Mouse (Mus musculus) layer of hippocampus, adult 9-10 months (tissue): ENCODE data around the gene Gpr139.
A peak's percentile ranks its signal among the peaks of the same experiment; 100 is the strongest.

ENCODE experiments used
- DNase-seq: peaks from one replicate; pipeline ENCODE4 v3.0.0; 2022; ENCODE audit warnings: low spot score

Gpr139 gene

DNA sequence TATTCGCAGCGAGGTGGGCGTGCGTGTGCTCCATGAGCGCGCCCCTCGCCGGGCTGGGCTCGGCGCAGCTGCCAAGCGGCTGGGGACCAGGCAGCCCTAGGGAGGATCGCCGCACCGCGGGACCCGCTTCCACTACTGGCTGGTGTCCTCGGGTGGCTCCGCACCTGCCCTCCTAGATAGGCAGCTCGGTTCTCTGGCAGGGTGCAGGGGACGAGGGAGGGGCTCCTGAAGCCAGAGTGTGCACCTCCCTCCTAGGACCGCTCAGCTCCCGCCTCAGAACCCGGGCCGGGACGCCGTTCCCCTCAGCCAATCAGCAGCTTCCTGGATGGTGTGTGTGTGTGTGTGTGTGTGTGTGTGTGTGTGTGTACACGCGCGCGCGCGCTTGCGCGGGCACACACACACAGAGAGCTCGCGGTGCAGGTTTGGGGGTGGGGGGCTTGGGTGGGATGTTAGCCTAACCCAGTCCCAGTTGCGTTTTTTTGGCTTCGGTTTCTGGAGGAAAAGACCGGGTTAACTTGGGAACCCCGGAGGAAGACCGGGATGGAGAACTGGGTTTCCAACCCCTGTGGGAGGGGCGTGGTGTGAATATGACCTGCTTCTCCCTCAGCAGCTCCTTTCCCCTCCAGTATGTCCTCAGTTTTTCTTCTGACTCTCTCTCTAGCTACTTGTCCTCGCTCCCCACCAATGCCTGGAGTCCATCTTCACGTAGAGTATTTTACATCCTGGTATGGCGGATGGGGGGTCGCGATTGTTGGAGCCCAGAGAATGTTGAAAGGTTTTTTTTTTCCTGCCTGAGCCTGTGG, at the start of gene Gpr139:
Gene Gpr139, minus strand, starts transcription at position 263 of the 803 bp plus-strand sequence.
- DNase-seq, result no peak

DNA sequence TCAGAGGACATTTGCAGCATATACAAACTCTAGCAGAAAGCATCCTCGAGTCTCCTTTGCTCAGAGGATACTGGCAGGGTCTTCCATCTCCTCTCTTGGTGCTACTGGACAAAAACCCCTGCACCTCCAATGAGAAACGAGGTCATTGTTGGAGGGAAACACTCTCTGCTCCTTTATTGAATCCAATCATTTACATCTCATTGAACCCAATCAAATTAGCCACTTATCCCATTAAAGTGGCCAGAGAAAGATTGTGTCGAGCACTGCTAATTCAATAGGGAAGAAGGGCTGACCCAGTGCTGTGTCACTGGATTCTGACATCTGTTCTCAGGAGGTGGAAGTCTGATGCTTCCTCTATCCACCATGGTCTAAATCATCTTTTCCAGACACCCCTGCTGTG, 46.6 kb upstream of the Gpr139 start:
- no peak for DNase-seq

DNA sequence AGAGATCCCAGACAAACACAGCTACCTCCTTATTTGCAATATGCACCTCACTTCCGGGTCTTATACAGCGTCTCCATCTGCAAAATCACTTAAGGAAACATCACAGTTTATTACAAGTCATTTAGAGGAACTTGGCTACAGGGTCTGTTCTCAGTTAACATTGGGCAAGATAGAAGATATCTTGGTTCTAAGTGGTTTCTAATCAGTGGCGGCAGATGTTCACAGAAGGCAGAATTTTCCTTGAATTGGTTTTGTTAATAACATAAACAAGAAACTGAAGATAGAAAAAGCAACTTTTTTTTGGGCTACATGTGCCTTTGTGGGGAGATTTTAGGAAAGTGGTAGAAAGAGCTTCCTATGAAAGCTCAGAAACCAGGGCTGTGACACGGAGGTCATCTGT, 38.3 kb upstream of the Gpr139 start:
- DNase-seq, result no peak

DNA sequence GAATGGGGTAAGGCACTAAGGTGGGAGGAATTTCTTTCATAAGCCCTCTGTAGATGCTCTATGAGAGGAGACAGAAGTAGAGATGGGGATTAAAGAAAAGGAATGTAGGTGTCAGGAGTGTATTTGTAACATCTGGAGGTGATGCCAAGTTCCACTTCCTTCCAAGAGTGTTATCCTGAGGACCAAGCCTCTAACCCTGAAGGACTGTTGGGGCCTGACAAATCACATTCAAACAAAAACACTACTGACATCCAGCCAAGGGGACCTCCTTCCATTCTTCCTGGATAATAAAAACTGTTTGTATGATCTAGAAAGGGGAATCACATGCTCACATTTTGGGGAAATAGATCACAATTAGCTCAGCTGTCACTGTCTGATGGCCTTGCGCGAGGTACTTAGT, 34.7 kb upstream of the Gpr139 start:
- no peak for DNase-seq

DNA sequence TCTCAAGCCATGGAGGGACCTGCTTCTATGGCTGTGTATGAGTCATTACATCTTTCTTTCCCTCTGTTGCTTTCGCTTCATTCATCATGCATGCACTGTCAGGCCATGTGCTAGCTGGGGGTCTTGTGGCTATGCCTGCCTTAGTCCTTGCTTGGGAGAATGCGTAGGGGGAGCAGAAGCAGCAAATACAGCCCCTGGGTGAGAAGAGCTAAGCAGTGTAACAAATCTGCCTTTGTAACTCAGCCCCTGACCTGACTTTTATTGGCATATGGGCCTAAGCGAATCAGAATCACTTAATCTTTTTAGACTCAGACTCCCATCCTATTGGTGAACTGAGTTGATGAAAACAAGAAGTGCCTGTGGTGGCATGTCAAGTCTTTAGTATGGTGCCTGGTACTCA, 22.8 kb upstream of the Gpr139 start:
- no peak for DNase-seq

DNA sequence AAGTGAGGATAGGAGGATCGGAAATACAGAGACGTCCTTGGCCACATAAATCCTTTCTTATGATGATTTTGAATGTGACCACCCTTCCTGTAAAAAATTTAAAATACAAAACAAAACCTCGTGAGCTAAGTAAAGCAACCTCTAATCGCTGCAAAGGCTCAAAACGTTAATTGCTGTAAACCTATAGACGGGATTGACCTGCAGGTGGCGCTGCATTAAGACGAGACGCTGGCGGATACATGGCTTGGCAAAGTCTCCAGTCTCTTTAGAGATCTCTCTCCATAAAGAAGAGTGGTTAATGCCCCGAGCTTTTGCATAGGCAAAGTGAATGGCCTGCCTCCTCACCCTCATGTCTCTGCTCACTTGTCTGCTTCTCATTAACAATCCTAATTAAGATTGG, 2.0 kb upstream of the Gpr139 start:
- peak; percentile 10 for DNase-seq

DNA sequence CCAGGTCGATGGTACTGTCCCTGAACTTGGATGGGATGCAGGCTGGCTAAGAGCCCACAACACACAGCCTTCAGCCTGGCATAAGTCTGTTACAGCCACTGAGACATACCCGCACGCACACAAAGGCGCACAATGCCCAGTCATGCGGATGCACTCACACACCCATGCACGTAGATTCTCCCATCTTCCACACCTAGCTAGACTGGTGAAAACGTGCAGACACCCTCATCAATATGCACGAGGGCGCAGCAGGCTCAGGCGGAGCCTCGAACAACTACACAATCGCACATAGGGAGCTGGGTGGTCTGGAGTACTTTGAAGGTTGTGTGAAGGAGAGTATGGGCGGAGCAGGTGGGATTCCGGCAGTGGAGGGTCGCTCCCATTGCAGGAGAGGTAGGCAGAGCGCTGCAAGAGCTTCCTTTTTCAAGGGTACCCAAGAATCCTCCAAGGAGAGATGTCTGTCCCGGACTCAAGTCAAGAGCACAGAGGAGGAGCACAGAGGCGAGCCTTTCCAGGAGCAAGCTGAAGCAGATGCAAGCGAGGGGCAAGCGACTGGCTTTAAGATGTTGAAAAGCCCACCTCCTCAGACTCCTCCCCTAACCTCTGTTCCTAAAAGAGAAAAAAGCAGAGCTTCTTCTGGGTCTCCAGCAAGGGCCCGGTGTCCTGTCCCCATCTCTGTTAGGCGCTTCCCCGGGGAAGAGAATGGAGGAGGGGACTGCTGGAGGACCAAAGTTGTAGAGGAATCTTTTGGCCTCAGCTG, 958 bp upstream of the Gpr139 start:
- no peak for DNase-seq

DNA sequence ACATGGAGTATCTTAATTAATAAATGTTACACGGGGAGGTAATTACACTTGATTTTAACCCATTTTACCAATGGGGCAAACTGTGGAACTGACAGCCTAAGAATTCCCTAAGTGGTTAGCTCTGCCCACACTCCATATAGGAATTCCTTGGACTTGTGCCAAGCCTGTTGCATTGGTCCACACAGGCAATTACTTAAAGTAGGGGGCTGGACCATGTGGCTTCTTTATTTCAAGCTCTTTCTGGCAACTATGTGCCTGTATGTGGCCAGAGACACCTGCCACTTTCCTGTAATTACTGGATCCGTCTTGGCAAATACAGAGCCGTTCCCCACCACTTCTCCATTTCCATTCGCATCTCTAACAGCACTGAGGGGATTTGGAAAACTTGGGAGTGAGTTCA, 3.4 kb downstream of the Gpr139 start:
- DNase-seq, result no peak

DNA sequence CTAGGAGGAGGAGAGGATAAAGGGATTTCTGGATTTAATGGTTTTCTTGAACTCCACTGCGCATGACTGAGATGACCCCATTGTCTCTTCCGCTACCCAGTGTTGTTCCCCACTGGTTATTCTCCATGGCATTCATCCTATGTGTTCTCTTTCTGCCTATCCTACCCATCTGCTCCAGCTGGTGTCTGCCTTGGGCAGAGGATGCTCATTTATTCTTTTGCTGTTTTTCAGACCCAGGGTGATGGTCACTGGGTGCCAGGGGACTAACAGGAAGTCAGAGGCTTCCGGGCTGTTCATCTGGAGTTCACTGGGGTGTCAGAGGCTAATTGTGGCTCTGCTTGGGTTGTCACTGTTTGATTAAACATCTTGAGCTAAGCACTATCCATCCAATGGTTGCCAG, 24.4 kb downstream of the Gpr139 start:
- no peak for DNase-seq

DNA sequence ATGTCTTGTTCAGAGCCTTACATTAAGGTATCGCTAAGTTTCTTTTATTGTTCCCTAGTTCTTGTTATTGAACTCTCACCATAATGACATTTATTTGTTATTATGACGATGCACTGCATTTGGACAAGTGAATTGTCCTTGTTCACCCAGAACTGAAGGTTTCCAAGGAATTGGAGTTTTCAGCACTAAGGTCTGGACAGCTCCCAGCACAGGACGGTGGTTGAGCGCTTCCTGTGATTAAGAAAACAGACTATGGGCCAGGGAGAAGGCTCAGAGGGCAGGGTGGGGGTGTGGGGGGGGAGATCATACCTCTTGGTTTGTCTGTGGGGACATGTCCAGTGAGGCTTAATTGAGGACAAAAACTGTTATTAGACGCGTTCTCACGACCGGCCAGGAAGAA, 72.6 kb downstream of the Gpr139 start:
- DNase-seq, result no peak

DNA sequence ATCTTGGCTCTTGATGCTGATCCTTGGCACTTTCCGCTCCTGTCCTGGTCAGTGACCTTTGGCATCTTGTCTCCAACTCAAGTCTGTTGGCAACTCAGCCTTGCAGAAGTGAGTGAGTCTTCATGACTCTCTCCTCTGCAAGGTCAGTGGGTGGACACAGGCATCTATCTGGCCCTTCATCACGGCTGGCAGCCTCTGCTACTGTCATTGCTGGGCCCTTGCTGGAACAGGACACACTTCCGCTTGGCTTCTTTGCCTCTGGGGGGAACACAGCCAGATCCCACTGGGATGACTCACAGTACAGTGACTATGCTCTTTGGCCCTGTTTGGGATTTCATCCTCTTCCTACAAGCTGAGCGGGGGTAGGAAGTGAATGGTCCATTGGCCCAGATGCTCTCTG, 78.5 kb downstream of the Gpr139 start:
- no peak for DNase-seq

DNA sequence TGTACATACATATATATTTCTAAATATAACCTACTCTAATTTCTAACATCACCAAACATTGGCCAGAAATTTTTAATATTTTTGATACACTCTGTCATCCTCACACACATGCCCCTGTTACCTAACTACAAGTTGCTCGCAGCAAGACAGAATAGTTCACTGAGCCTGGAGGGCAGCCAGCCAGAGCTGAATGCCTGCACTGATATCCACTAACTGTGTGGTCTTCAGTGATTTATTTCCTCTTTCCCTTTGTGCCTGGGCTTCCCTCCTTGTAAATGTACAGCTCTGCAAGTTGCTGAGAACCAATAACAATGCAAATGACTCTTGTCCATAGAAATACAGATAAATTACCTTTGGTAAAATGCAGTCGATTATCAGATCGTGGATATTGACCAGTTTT, 87.8 kb downstream of the Gpr139 start:
- DNase-seq, result no peak
